Mouse (Mus musculus): ENCODE measurements around the gene Lin37. TPM values are rescaled to one million over a fixed set of nuclear protein-coding genes. Genes with fewer than 3 reads are reported as not detected.

Gene Lin37
- polyA plus RNA-seq, 1 experiment from 2014 or later: 45.9 TPM

DNA sequence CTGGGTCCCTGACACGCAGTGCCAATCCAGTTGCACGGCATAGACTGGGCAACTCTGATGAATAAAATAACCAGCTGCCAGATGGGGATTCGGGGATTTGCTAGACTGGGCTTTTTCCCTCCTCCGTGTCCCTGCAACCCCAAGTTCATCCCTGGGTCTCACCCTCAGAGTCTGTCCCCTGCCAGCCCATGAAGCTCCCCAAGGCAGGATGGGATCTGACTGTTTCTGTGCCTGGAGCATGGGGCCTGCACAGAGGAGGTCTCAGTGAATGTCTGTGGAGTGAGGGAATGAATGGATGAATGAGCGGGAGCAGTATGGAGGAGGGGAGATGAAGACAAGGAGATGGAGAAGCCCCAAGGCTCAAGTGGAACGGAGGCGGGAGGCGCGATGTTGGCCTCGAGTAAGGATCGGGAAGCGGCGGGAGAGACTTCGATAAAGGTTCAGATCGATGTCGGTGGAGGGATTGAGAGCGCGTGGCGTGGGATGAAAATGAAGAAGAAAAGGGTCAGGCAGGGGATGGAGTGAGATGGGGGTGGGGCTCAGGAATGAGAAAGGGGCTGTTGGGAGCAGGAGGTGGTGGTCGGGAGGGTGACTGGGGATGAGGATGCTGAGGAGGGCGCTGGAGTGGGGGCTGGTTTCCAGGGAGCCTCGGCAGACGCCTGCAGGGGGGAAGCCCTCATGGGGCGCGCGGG is 25.6 kb downstream of the Lin37 start:
- peaks cover 39% of the 10 kb centered on the region for H3K4me1 ChIP-seq
- H3K27me3 ChIP-seq (ENCODE audit: low read depth, poor library complexity, severe bottlenecking): peaks cover 23% of the 10 kb centered on the region
- H3K36me3 ChIP-seq: peaks cover 50% of the 10 kb centered on the region
- H3K27ac ChIP-seq (replicated peaks): peak overlapping the region; percentile 97
- DNase-seq (ENCODE audit: low spot score): no peak
- peak overlapping the region; percentile 67 for H3K4me3 ChIP-seq
- no peaks in the 10 kb centered on the region for H3K9me3 ChIP-seq (replicated peaks)
- WGBS: 6% methylated on average over 26 of the region's 26 CpGs

DNA sequence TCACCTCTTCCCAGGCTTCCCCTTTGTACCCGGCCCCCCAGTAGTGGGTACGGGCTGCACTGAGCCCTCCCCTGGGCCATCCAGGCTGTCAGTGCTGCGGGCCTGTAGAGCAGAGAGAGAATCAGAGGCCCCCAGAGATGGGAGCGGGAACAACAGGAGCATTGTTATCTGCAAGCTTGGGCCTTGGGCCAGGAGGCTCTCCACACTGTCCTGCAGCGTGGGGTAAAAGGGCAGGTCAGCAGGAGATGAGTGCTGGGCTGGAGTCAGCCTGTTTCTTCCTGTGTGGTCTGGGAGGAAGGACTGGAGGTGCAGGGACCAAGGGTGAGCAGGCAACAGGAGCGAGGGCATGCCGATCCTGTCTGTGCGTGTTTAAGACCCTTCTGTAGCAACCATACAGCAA is 26.7 kb downstream of the Lin37 start:
- H3K4me3 ChIP-seq: peak overlapping the region; percentile 67
- DNase-seq (ENCODE audit: low spot score): peak; percentile 49
- H3K9me3 ChIP-seq (replicated peaks): no peaks in the 10 kb centered on the region
- H3K36me3 ChIP-seq: peaks cover 53% of the 10 kb centered on the region
- peaks cover 25% of the 10 kb centered on the region for H3K27me3 ChIP-seq (ENCODE audit: low read depth, poor library complexity, severe bottlenecking)
- H3K27ac ChIP-seq (replicated peaks): peak overlapping the region; percentile 97
- 16% methylated on average over 8 of the region's 8 CpGs for WGBS
- H3K4me1 ChIP-seq: peaks cover 39% of the 10 kb centered on the region

DNA sequence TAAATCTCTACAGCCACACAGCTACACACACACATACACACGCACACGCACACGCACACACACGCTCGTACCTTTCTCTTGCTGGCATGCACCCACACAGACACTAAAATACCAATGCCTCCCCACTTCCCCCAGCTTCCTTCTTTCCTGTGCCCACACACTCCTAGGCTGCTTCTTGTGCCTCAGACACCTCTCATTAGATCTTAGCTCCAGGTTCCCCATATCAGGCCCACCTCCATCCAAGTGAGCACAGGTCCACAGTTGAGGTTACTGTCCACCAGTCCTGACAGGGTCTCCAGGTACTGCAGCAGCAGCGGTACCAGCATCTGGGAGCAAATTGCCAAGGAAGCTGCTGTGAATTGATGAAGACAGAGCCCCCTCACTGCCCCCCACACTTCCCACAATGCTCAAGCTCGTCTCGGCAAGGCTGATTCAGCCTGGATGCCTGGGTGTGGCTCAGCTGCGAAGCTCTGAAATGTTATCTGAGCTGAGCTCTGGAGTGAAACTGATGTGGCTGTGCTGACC is 28.3 kb downstream of the Lin37 start:
- Histone ChIP-seq H3K27me3 (ENCODE audit: low read depth, poor library complexity, severe bottlenecking) (peaks cover 37% of the 10 kb centered on the region), H3K4me3 (no peak overlapping the region), H3K9me3 (replicated peaks) (no peaks in the 10 kb centered on the region), H3K27ac (replicated peaks) (no peak overlapping the region), H3K4me1 (peaks cover 46% of the 10 kb centered on the region), H3K36me3 (peaks cover 68% of the 10 kb centered on the region)
- WGBS: 88% methylated on average over 9 of the region's 9 CpGs
- no peak for DNase-seq (ENCODE audit: low spot score)

DNA sequence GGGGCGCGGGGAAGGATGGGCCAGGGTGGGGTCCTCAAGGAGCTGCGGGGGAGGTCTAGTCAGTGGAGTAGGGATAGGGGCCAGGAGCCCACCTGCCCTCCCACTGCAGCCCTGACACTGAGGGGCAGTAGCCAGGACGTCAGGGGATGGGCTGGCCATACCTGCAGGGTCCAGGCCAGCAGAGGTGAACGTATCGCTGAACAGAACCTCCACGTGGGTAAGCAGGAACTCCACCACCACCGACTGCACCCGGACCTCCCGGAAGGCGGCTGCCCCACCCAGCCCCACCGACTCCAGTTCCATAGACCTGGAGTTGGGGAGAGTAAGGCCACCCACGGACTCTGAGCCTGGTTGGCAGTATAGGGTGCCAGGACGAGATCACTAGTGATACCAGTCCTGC is 32.7 kb downstream of the Lin37 start:
- Histone ChIP-seq H3K4me3 (no peak overlapping the region), H3K9me3 (replicated peaks) (no peaks in the 10 kb centered on the region), H3K36me3 (peaks cover 96% of the 10 kb centered on the region), H3K27ac (replicated peaks) (peak overlapping the region; percentile 17; the same call in 1 of the 2 replicates), H3K4me1 (peaks cover 17% of the 10 kb centered on the region), H3K27me3 (ENCODE audit: low read depth, poor library complexity, severe bottlenecking) (peaks cover 20% of the 10 kb centered on the region)
- 82% methylated on average over 14 of the region's 14 CpGs for WGBS
- no peak for DNase-seq (ENCODE audit: low spot score)

GRCm38 (mm10) chr7:30526399-30526798 is 33.2 kb downstream of the Lin37 start:
- Histone ChIP-seq H3K27me3 (ENCODE audit: low read depth, poor library complexity, severe bottlenecking) (peaks cover 16% of the 10 kb centered on the region), H3K4me3 (0 out of 2 replicates have a peak overlapping the region, but pooled peaks have one; percentile 7), H3K4me1 (peaks cover 18% of the 10 kb centered on the region), H3K27ac (replicated peaks) (peak overlapping the region; percentile 17; the same call in 1 of the 2 replicates), H3K9me3 (replicated peaks) (no peaks in the 10 kb centered on the region), H3K36me3 (peaks cover 90% of the 10 kb centered on the region)
- WGBS: 21% methylated on average over 17 of the region's 17 CpGs
- no peak for DNase-seq (ENCODE audit: low spot score)

DNA sequence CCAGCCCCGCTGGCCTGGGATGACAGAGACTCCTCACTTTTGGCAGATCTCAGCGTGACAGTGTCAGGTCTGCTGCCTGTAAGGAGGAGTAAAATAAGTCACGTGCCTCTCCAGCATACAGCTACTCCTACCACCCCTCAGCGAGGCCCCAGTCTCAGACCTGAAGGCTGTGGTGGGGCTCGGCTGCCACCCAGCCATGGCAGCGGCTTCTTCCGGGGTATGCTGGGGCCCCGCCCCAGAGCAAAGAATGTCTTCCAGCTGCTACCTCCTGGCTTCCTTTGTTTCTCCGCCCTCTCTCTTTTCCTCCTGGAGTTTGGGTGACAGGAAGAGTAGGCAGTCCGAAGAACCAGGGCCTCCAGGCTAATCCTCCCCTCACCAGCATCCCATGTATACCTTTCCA is 33.7 kb downstream of the Lin37 start:
- no peak overlapping the region for H3K4me3 ChIP-seq
- no peak for DNase-seq (ENCODE audit: low spot score)
- H3K9me3 ChIP-seq (replicated peaks): no peaks in the 10 kb centered on the region
- 32% methylated on average over 10 of the region's 10 CpGs for WGBS
- H3K4me1 ChIP-seq: peaks cover 22% of the 10 kb centered on the region
- H3K36me3 ChIP-seq: peaks cover 86% of the 10 kb centered on the region
- peaks cover 16% of the 10 kb centered on the region for H3K27me3 ChIP-seq (ENCODE audit: low read depth, poor library complexity, severe bottlenecking)
- H3K27ac ChIP-seq (replicated peaks): no peak overlapping the region

GRCm38 (mm10) chr7:30524487-30524886 is 35.2 kb downstream of the Lin37 start:
- no peak overlapping the region for H3K4me3 ChIP-seq
- H3K9me3 ChIP-seq (replicated peaks): no peaks in the 10 kb centered on the region
- no peak overlapping the region for H3K27ac ChIP-seq (replicated peaks)
- peaks cover 35% of the 10 kb centered on the region for H3K4me1 ChIP-seq
- peaks cover 16% of the 10 kb centered on the region for H3K27me3 ChIP-seq (ENCODE audit: low read depth, poor library complexity, severe bottlenecking)
- no peak for DNase-seq (ENCODE audit: low spot score)
- 81% methylated on average over 6 of the region's 6 CpGs for WGBS
- peaks cover 71% of the 10 kb centered on the region for H3K36me3 ChIP-seq

GRCm38 (mm10) chr7:30522871-30523270 is 36.8 kb downstream of the Lin37 start:
- H3K4me3 ChIP-seq: no peak overlapping the region

GRCm38 (mm10) chr7:30520856-30521255 is 38.8 kb downstream of the Lin37 start:
- no peaks in the 10 kb centered on the region for H3K9me3 ChIP-seq (replicated peaks)
- no peak overlapping the region for H3K4me3 ChIP-seq
- no peak for DNase-seq (ENCODE audit: low spot score)
- no peaks in the 10 kb centered on the region for H3K27me3 ChIP-seq (ENCODE audit: low read depth, poor library complexity, severe bottlenecking)
- 85% methylated on average over 5 of the region's 5 CpGs for WGBS
- peaks cover 27% of the 10 kb centered on the region for H3K4me1 ChIP-seq
- peaks cover 35% of the 10 kb centered on the region for H3K36me3 ChIP-seq
- H3K27ac ChIP-seq (replicated peaks): peak overlapping the region; percentile 2

More at GRCm38 (mm10) chr7:30522871-30523270, 36.8 kb downstream of the Lin37 start:
- H3K9me3 ChIP-seq (replicated peaks): no peaks in the 10 kb centered on the region
- H3K27ac ChIP-seq (replicated peaks): no peak overlapping the region
- peaks cover 13% of the 10 kb centered on the region for H3K27me3 ChIP-seq (ENCODE audit: low read depth, poor library complexity, severe bottlenecking)
- WGBS: 81% methylated on average over 10 of the region's 10 CpGs
- H3K4me1 ChIP-seq: peaks cover 39% of the 10 kb centered on the region
- no peak for DNase-seq (ENCODE audit: low spot score)
- H3K36me3 ChIP-seq: peaks cover 55% of the 10 kb centered on the region

DNA sequence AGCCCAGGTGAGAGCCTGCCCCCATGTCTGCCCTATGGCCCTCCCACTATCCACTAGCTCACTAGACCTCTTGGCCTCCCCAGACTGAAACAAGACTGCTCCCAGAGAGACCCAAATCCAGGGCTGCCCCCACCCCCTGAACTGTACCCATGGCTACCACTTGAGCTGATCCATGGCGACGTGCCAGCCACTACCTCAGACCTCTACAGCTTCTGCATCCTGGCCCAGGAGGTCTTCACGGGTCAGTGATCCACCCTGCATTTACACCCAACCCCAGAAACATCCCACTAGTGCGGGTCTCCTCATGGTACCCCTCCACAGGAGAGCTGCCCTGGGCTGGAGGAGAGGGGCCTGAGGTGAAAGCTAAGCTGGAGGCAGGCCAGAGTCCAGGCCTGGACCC is 39.2 kb downstream of the Lin37 start:
- no peak for DNase-seq (ENCODE audit: low spot score)
- 72% methylated on average over 4 of the region's 4 CpGs for WGBS
- H3K36me3 ChIP-seq: peaks cover 30% of the 10 kb centered on the region
- H3K27me3 ChIP-seq (ENCODE audit: low read depth, poor library complexity, severe bottlenecking): peaks cover 4% of the 10 kb centered on the region; the same call in 1 of the 2 replicates
- H3K9me3 ChIP-seq (replicated peaks): no peaks in the 10 kb centered on the region
- H3K4me1 ChIP-seq: peaks cover 30% of the 10 kb centered on the region
- no peak overlapping the region for H3K4me3 ChIP-seq
- peak overlapping the region; percentile 2; the same call in 1 of the 2 replicates for H3K27ac ChIP-seq (replicated peaks)

GRCm38 (mm10) chr7:30518325-30518724 is 41.3 kb downstream of the Lin37 start:
- Histone ChIP-seq H3K4me3 (no peak overlapping the region), H3K27me3 (ENCODE audit: low read depth, poor library complexity, severe bottlenecking) (peaks cover 6% of the 10 kb centered on the region; the same call in 1 of the 2 replicates)

GRCm38 (mm10) chr7:30515003-30515760 is 44.5 kb downstream of the Lin37 start:
- Histone ChIP-seq H3K9me3 (replicated peaks) (no peaks in the 10 kb centered on the region), H3K4me1 (peaks cover 14% of the 10 kb centered on the region), H3K27me3 (ENCODE audit: low read depth, poor library complexity, severe bottlenecking) (peaks cover 6% of the 10 kb centered on the region; the same call in 1 of the 2 replicates), H3K27ac (replicated peaks) (no peak overlapping the region), H3K4me3 (no peak overlapping the region), H3K36me3 (no peaks in the 10 kb centered on the region)
- DNase-seq (ENCODE audit: low spot score): no peak
- WGBS: 63% methylated on average over 24 of the region's 24 CpGs

More at GRCm38 (mm10) chr7:30518325-30518724, 41.3 kb downstream of the Lin37 start:
- Histone ChIP-seq H3K9me3 (replicated peaks) (no peaks in the 10 kb centered on the region), H3K36me3 (peaks cover 9% of the 10 kb centered on the region), H3K27ac (replicated peaks) (no peak overlapping the region; the same call in 1 of the 2 replicates), H3K4me1 (peaks cover 30% of the 10 kb centered on the region)
- WGBS: 48% methylated on average over 8 of the region's 8 CpGs
- DNase-seq (ENCODE audit: low spot score): no peak

All from midbrain, embryonic 10.5 days (tissue).